Mouse (Mus musculus) heart, adult 2 months (tissue): Measurements from ENCODE around the gene Kmt2c. TPM values are rescaled to one million over a fixed set of nuclear protein-coding genes. Genes with fewer than 3 reads are reported as not detected.

Experiments
- DNase-seq, 2 experiments: peaks; one replicate each; pipeline ENCODE4 v3.0.0; 2021
- H3K27ac ChIP-seq: fragments of 200-600 bp; 2 replicates; pipeline ENCODE4 v1.8.1; 2022
- H3K27me3 ChIP-seq: fragments of 200-500 bp; 2 replicates; pipeline ENCODE4 v1.6.1; 2012; ENCODE audit warnings: mild to moderate bottlenecking, low read length, inconsistent platforms, mixed read lengths; ENCODE audit not compliant: control insufficient read depth, insufficient read depth
- H3K36me3 ChIP-seq: fragments of 200-500 bp; 2 replicates; pipeline ENCODE4 v1.6.1; 2012; ENCODE audit warnings: low read length, inconsistent platforms; ENCODE audit not compliant: control insufficient read depth, insufficient read depth
- H3K4me1 ChIP-seq: fragments of 200-500 bp; 2 replicates; pipeline ENCODE4 v1.6.1; 2011; ENCODE audit warnings: low read length; ENCODE audit not compliant: control insufficient read depth, insufficient read depth
- H3K4me3 ChIP-seq: fragments of 200-600 bp; 2 replicates; pipeline ENCODE4 v1.8.1; 2022
- H3K79me2 ChIP-seq: fragments of 200-500 bp; replicated peaks from 2 replicates; pipeline ENCODE4 v1.6.1; 2012; ENCODE audit warnings: mild to moderate bottlenecking, inconsistent platforms, low read length, moderate library complexity, mixed read lengths; ENCODE audit not compliant: control insufficient read depth, insufficient read depth
- H3K9ac ChIP-seq: fragments of 200-500 bp; 2 replicates; pipeline ENCODE4 v1.6.1; 2012; ENCODE audit warnings: low read depth, mild to moderate bottlenecking, control low read depth, inconsistent platforms, low read length, mixed read lengths
- CTCF ChIP-seq: fragments of 200-600 bp; IDR thresholded peaks from 2 replicates; pipeline ENCODE4 v1.8.1; 2022; ENCODE audit warnings: antibody characterized with exemption, mild to moderate bottlenecking, moderate library complexity
- EP300 ChIP-seq: fragments of 200-500 bp; IDR thresholded peaks from 2 replicates; pipeline ENCODE4 v1.6.1; 2011; ENCODE audit warnings: low read depth, low read length, control low read depth; ENCODE audit not compliant: insufficient read depth
- POLR2A ChIP-seq: fragments of 200-500 bp; IDR thresholded peaks from 2 replicates; pipeline ENCODE4 v1.6.1; 2011; ENCODE audit warnings: mild to moderate bottlenecking, low read depth, low read length, control low read depth; ENCODE audit not compliant: insufficient read depth
- WGBS: fragments of 180-500 bp; shearing (Covaris S2); methylation state at CpG from one replicate; pipeline ENCODE4 v1.1.7; 2018; 5-methylcytosine and 5-hydroxymethylcytosine counted together
- intact Hi-C: fragments of 180-260 bp; cut with DNase I; formaldehyde crosslinking; loops from one replicate; pipeline ENCODE4 v1.15.1; 2025
- polyA plus RNA-seq: library from polyadenylated mRNA; depleted of rRNA; stranded (reverse); fragments of >200 nt; gene quantifications from 2 replicates; pipeline ENCODE4 v1.2.3, GENCODE M21; 2012
- total RNA-seq, 2 experiments: library from RNA; stranded (reverse); gene quantifications; 2 replicates each; pipeline ENCODE4 v1.2.3; 2021

The Kmt2c gene
- total and polyA plus RNA-seq, 3 experiments: 11.6 to 44.0 (median 43.0) TPM

GRCm38 (mm10) chr5:25254491-25254890 lies 244.1 kb downstream of the Kmt2c start:
- no peak for TF ChIP-seq POLR2A
- TF ChIP-seq CTCF: no peak
- TF ChIP-seq EP300: no peak

GRCm38 (mm10) chr5:25252825-25253544 lies 245.6 kb downstream of the Kmt2c start:
- no peak overlapping the region for H3K27ac ChIP-seq
- no peak for TF ChIP-seq EP300
- H3K36me3 ChIP-seq: peaks cover 8% of the 10 kb centered on the region
- H3K79me2 ChIP-seq: no peaks in the 10 kb centered on the region
- H3K4me3 ChIP-seq: no peak overlapping the region
- no peak for DNase-seq
- no peaks in the 10 kb centered on the region for H3K4me1 ChIP-seq
- H3K9ac ChIP-seq: no peak overlapping the region
- 73% methylated on average over 8 of the region's 8 CpGs for WGBS
- intact Hi-C loops: no loop called here
- no peaks in the 10 kb centered on the region for H3K27me3 ChIP-seq

More at GRCm38 (mm10) chr5:25254491-25254890, 244.1 kb downstream of the Kmt2c start:
- Histone ChIP-seq H3K27me3 (no peaks in the 10 kb centered on the region), H3K36me3 (peaks cover 8% of the 10 kb centered on the region), H3K4me1 (no peaks in the 10 kb centered on the region), H3K79me2 (no peaks in the 10 kb centered on the region), H3K27ac (no peak overlapping the region), H3K4me3 (no peak overlapping the region), H3K9ac (no peak overlapping the region)
- no peak for DNase-seq
- 95% methylated on average over 4 of the region's 4 CpGs for WGBS
- intact Hi-C loops: no loop called here

GRCm38 (mm10) chr5:25252423-25252822 lies 246.2 kb downstream of the Kmt2c start:
- 48% methylated on average over 2 of the region's 2 CpGs for WGBS
- H3K36me3 ChIP-seq: peaks cover 8% of the 10 kb centered on the region

GRCm38 (mm10) chr5:25247036-25247435 lies 251.5 kb downstream of the Kmt2c start:
- Histone ChIP-seq H3K79me2 (no peaks in the 10 kb centered on the region), H3K27ac (no peak overlapping the region), H3K36me3 (no peaks in the 10 kb centered on the region), H3K4me3 (no peak overlapping the region), H3K27me3 (no peaks in the 10 kb centered on the region), H3K9ac (no peak overlapping the region), H3K4me1 (no peaks in the 10 kb centered on the region)
- intact Hi-C loops: no loop called here
- 79% methylated on average over 3 of the region's 3 CpGs for WGBS
- no peak for DNase-seq
- TF ChIP-seq POLR2A (no peak), CTCF (no peak), EP300 (no peak)

More at GRCm38 (mm10) chr5:25252423-25252822, 246.2 kb downstream of the Kmt2c start:
- intact Hi-C loops: no loop called here
- no peak for TF ChIP-seq POLR2A
- no peak for TF ChIP-seq EP300
- TF ChIP-seq CTCF: no peak
- Histone ChIP-seq H3K4me1 (no peaks in the 10 kb centered on the region), H3K27me3 (no peaks in the 10 kb centered on the region), H3K9ac (no peak overlapping the region), H3K79me2 (no peaks in the 10 kb centered on the region), H3K4me3 (no peak overlapping the region), H3K27ac (no peak overlapping the region)
- DNase-seq: no peak

GRCm38 (mm10) chr5:25246473-25246865 lies 252.1 kb downstream of the Kmt2c start:
- Histone ChIP-seq H3K27ac (no peak overlapping the region), H3K36me3 (no peaks in the 10 kb centered on the region), H3K4me3 (no peak overlapping the region), H3K27me3 (no peaks in the 10 kb centered on the region), H3K79me2 (no peaks in the 10 kb centered on the region), H3K9ac (no peak overlapping the region), H3K4me1 (no peaks in the 10 kb centered on the region)
- intact Hi-C loops: no loop called here
- 82% methylated on average over 1 of the region's 1 CpGs for WGBS
- TF ChIP-seq EP300 (no peak), POLR2A (no peak), CTCF (no peak)
- DNase-seq: no peak

GRCm38 (mm10) chr5:25245806-25246472 lies 252.6 kb downstream of the Kmt2c start:
- no peak for TF ChIP-seq POLR2A
- no peak for TF ChIP-seq CTCF
- no peak for TF ChIP-seq EP300
- no peaks in the 10 kb centered on the region for H3K4me1 ChIP-seq
- no peak overlapping the region for H3K9ac ChIP-seq
- H3K27me3 ChIP-seq: no peaks in the 10 kb centered on the region
- intact Hi-C loops: no loop called here
- 89% methylated on average over 10 of the region's 10 CpGs for WGBS
- no peak overlapping the region for H3K4me3 ChIP-seq
- no peak overlapping the region for H3K27ac ChIP-seq
- DNase-seq: no peak
- H3K79me2 ChIP-seq: no peaks in the 10 kb centered on the region
- H3K36me3 ChIP-seq: no peaks in the 10 kb centered on the region
